Mouse (Mus musculus) MEL (cell line): ENCODE data around the gene Wdr91. TPM values are rescaled to one million over a fixed set of nuclear protein-coding genes. Genes with fewer than 3 reads are reported as not detected.

ENCODE experiments used
- DNase-seq: peaks from one replicate; pipeline ENCODE4 v3.0.0; 2011; ENCODE audit warnings: low read depth, low spot score
- H3K27ac ChIP-seq: 2 replicates; pipeline ENCODE4 v1.5.1; 2012; ENCODE audit warnings: low read depth, mild to moderate bottlenecking, control low read depth, low read length, moderate library complexity; ENCODE audit not compliant: control insufficient read depth
- H3K27me3 ChIP-seq, 2 experiments: fragments of 150-350 bp in 1 of 2; sonication (generic) in 1 of 2; 2 replicates each; pipeline ENCODE4 v1.6.1; 2012; ENCODE audit warnings: low read length in 2 of 2, mild to moderate bottlenecking in 2 of 2, improper control_type of control experiment in 1 of 2, moderate library complexity in 1 of 2; ENCODE audit not compliant: insufficient read depth in 2 of 2, control insufficient read depth in 1 of 2
- H3K36me3 ChIP-seq, 2 experiments: 2 replicates each; pipeline ENCODE4 v1.6.1; 2012 to 2014; ENCODE audit warnings: low read length in 2 of 2, improper control_type of control experiment in 1 of 2, inconsistent platforms in 1 of 2, mild to moderate bottlenecking in 1 of 2; ENCODE audit not compliant: insufficient read depth in 2 of 2, control insufficient read depth in 1 of 2
- H3K4me1 ChIP-seq, 2 experiments: fragments of 150-350 bp in 1 of 2; sonication (generic) in 1 of 2; 2 replicates each; pipeline ENCODE4 v1.6.1; 2012; ENCODE audit warnings: low read length in 2 of 2, improper control_type of control experiment in 1 of 2, mild to moderate bottlenecking in 1 of 2; ENCODE audit not compliant: insufficient read depth in 2 of 2, control insufficient read depth in 1 of 2
- H3K4me3 ChIP-seq, 2 experiments: fragments of 150-350 bp in 1 of 2; sonication (generic) in 1 of 2; 2 replicates each; pipeline ENCODE4 v1.5.1; 2012; ENCODE audit warnings: low read depth in 2 of 2, low read length in 2 of 2, mild to moderate bottlenecking in 2 of 2, moderate library complexity in 2 of 2, control low read depth in 1 of 2, improper control_type of control experiment in 1 of 2; ENCODE audit not compliant: control insufficient read depth in 1 of 2, insufficient read depth in 1 of 2
- H3K79me2 ChIP-seq: 2 replicates; pipeline ENCODE4 v1.6.1; 2012; ENCODE audit warnings: mild to moderate bottlenecking, low read length, moderate library complexity; ENCODE audit not compliant: control insufficient read depth, poor library complexity, insufficient read depth
- H3K9ac ChIP-seq: 2 replicates; pipeline ENCODE4 v1.6.1; 2012; ENCODE audit warnings: low read depth, mild to moderate bottlenecking, control low read depth, low read length, moderate library complexity; ENCODE audit not compliant: control insufficient read depth, poor library complexity, severe bottlenecking
- H3K9me3 ChIP-seq: fragments of 150-350 bp; sonication (generic); replicated peaks from 2 replicates; pipeline ENCODE4 v1.6.1; 2012; ENCODE audit warnings: mild to moderate bottlenecking, low read length, improper control_type of control experiment, moderate library complexity; ENCODE audit not compliant: insufficient read depth
- CHD1 ChIP-seq: IDR thresholded peaks from 2 replicates; pipeline ENCODE4 v1.6.1; 2012; ENCODE audit warnings: low read depth, mild to moderate bottlenecking, inconsistent platforms, low read length, improper control_type of control experiment
- CTCF ChIP-seq, 3 experiments: IDR thresholded peaks in 2 of 3; conservative IDR thresholded peaks in 1 of 3; 2 replicates each; pipeline ENCODE4 v1.5.1; 2011 to 2012; ENCODE audit warnings: low read length in 3 of 3, low read depth in 2 of 3, mild to moderate bottlenecking in 2 of 3, improper control_type of control experiment in 1 of 3, inconsistent platforms in 1 of 3, mixed read lengths in 1 of 3, moderate library complexity in 1 of 3; ENCODE audit not compliant: control insufficient read depth in 1 of 3, insufficient read depth in 1 of 3, poor library complexity in 1 of 3, severe bottlenecking in 1 of 3
- E2F4 ChIP-seq: IDR thresholded peaks from 2 replicates; pipeline ENCODE4 v1.6.1; 2011; ENCODE audit warnings: low read depth, low read length, improper control_type of control experiment, borderline replicate concordance
- EP300 ChIP-seq, 2 experiments: IDR thresholded peaks; 2 replicates each; pipeline ENCODE4 v1.6.1; 2011; ENCODE audit warnings: improper control_type of control experiment in 2 of 2, low read length in 2 of 2, low read depth in 1 of 2, mild to moderate bottlenecking in 1 of 2
- ETS1 ChIP-seq: IDR thresholded peaks from 2 replicates; pipeline ENCODE4 v1.6.1; 2012; ENCODE audit warnings: low read depth, mild to moderate bottlenecking, inconsistent platforms, low read length, improper control_type of control experiment, moderate library complexity
- GABPA ChIP-seq: IDR thresholded peaks from 2 replicates; pipeline ENCODE4 v1.6.1; 2012; ENCODE audit warnings: low read depth, mild to moderate bottlenecking, inconsistent platforms, low read length, improper control_type of control experiment, moderate library complexity
- GATA1 ChIP-seq: IDR thresholded peaks from 2 replicates; pipeline ENCODE4 v1.6.1; 2011; ENCODE audit warnings: low read depth, low read length, improper control_type of control experiment
- HCFC1 ChIP-seq: IDR thresholded peaks from 2 replicates; pipeline ENCODE4 v1.6.1; 2012; ENCODE audit warnings: low read depth, mild to moderate bottlenecking, inconsistent platforms, low read length, improper control_type of control experiment, moderate library complexity
- JUND ChIP-seq: IDR thresholded peaks from 2 replicates; pipeline ENCODE4 v1.6.1; 2011; ENCODE audit warnings: low read depth, mild to moderate bottlenecking, improper control_type of control experiment, low read length
- KAT2A ChIP-seq: conservative IDR thresholded peaks from 2 replicates; pipeline ENCODE4 v1.6.1; 2012; ENCODE audit warnings: low read depth, low read length, improper control_type of control experiment, inconsistent platforms
- MAFK ChIP-seq: IDR thresholded peaks from 2 replicates; pipeline ENCODE4 v1.6.1; 2011; ENCODE audit warnings: low read depth, mild to moderate bottlenecking, low read length, improper control_type of control experiment, borderline replicate concordance
- MXI1 ChIP-seq: IDR thresholded peaks from 2 replicates; pipeline ENCODE4 v1.6.1; 2011; ENCODE audit warnings: mild to moderate bottlenecking, low read depth, low read length, improper control_type of control experiment
- NELFE ChIP-seq: IDR thresholded peaks from 2 replicates; pipeline ENCODE4 v1.6.1; 2011; ENCODE audit warnings: low read depth, low read length, improper control_type of control experiment
- NRF1 ChIP-seq: IDR thresholded peaks from 2 replicates; pipeline ENCODE4 v1.6.1; 2014; ENCODE audit warnings: low read depth, mild to moderate bottlenecking, inconsistent platforms, low read length, improper control_type of control experiment, moderate library complexity; ENCODE audit not compliant: poor library complexity, insufficient read depth, severe bottlenecking
- POLR2AphosphoS2 ChIP-seq: IDR thresholded peaks from 2 replicates; pipeline ENCODE4 v1.6.1; 2011; ENCODE audit warnings: low read length, improper control_type of control experiment
- RAD21 ChIP-seq: IDR thresholded peaks from 2 replicates; pipeline ENCODE4 v1.6.1; 2011; ENCODE audit warnings: mild to moderate bottlenecking, low read depth, low read length, improper control_type of control experiment
- RCOR1 ChIP-seq: IDR thresholded peaks from 2 replicates; pipeline ENCODE4 v1.6.1; 2012; ENCODE audit warnings: low read depth, mild to moderate bottlenecking, inconsistent platforms, low read length, improper control_type of control experiment
- SMC3 ChIP-seq: IDR thresholded peaks from 2 replicates; pipeline ENCODE4 v1.6.1; 2011; ENCODE audit warnings: low read depth, low read length, improper control_type of control experiment
- TAL1 ChIP-seq: IDR thresholded peaks from 2 replicates; pipeline ENCODE4 v1.6.1; 2012; ENCODE audit warnings: mild to moderate bottlenecking, inconsistent platforms, low read length, moderate library complexity, mixed read lengths
- TBP ChIP-seq: IDR thresholded peaks from 2 replicates; pipeline ENCODE4 v1.8.0; 2011; ENCODE audit warnings: low read depth, low read length, improper control_type of control experiment
- TCF12 ChIP-seq: IDR thresholded peaks from 2 replicates; pipeline ENCODE4 v1.6.1; 2014; ENCODE audit warnings: low read depth, mild to moderate bottlenecking, inconsistent platforms, low read length, improper control_type of control experiment, moderate library complexity
- UBTF ChIP-seq: IDR thresholded peaks from 2 replicates; pipeline ENCODE4 v1.6.1; 2012; ENCODE audit warnings: low read depth, mild to moderate bottlenecking, inconsistent platforms, low read length, improper control_type of control experiment, moderate library complexity, borderline replicate concordance; ENCODE audit not compliant: insufficient read depth
- USF1 ChIP-seq: IDR thresholded peaks from 2 replicates; pipeline ENCODE4 v1.6.1; 2014; ENCODE audit warnings: low read depth, mild to moderate bottlenecking, inconsistent platforms, low read length, improper control_type of control experiment, moderate library complexity
- USF2 ChIP-seq, 2 experiments: IDR thresholded peaks; 2 replicates each; pipeline ENCODE4 v1.6.1; 2011 to 2012; ENCODE audit warnings: improper control_type of control experiment in 2 of 2, low read length in 2 of 2, borderline replicate concordance in 1 of 2, inconsistent platforms in 1 of 2, low read depth in 1 of 2, mild to moderate bottlenecking in 1 of 2; ENCODE audit not compliant: insufficient read depth in 1 of 2
- ZC3H11A ChIP-seq: IDR thresholded peaks from 2 replicates; pipeline ENCODE4 v1.6.1; 2012; ENCODE audit warnings: low read depth, mild to moderate bottlenecking, inconsistent platforms, low read length, improper control_type of control experiment
- ZMIZ1 ChIP-seq: IDR thresholded peaks from 2 replicates; pipeline ENCODE4 v1.6.1; 2012; ENCODE audit warnings: low read depth, mild to moderate bottlenecking, inconsistent platforms, low read length, improper control_type of control experiment, moderate library complexity
- ZNF384 ChIP-seq: IDR thresholded peaks from 2 replicates; pipeline ENCODE4 v1.6.1; 2012; ENCODE audit warnings: low read depth, mild to moderate bottlenecking, inconsistent platforms, low read length, improper control_type of control experiment
- polyA plus RNA-seq, 2 experiments: library from polyadenylated mRNA; stranded (reverse) in 1 of 2; unstranded in 1 of 2; fragments of >175 nt in 1 of 2; fragments of >200 nt in 1 of 2; gene quantifications; 2 replicates each; pipeline versions ENCODE4 v1.2.1 to v1.2.4; 2012; ENCODE audit warnings: low replicate concordance in 2 of 2, low read depth in 1 of 2; ENCODE audit not compliant: insufficient read length in 2 of 2, insufficient read depth in 1 of 2, missing spikeins in 1 of 2
- total RNA-seq: library from RNA; depleted of rRNA; stranded (reverse); fragments of 300-350 nt; gene quantifications from 2 replicates; pipeline ENCODE4 v1.2.3, GENCODE M21; 2012

The Wdr91 gene
- total and polyA plus RNA-seq, 3 experiments, result 11.7 to 24.1 TPM; not detected in 1

GRCm38 (mm10) chr6:34865711-34866593 lies 44.7 kb downstream of the Wdr91 start (continued):
- TF ChIP-seq USF1 (0 out of 2 replicates have a peak, but pooled peaks have one; percentile 3), TBP (0 out of 2 replicates have a peak, but pooled peaks have one; percentile 20), RCOR1 (no peak)

- H3K27me3 ChIP-seq, result no peaks in the 10 kb centered on the region
- peak overlapping the region; percentile 59; the same call in 1 of the 2 replicates for H3K27ac ChIP-seq
- peaks cover 12 to 49% of the 10 kb centered on the region in 2 experiments for H3K4me1 ChIP-seq
Observed at GRCm38 (mm10) chr6:34865213-34865612, 45.5 kb downstream of the Wdr91 start.

GRCm38 (mm10) chr6:34863786-34864514 lies 46.7 kb downstream of the Wdr91 start:
- H3K27me3 ChIP-seq, result no peaks in the 10 kb centered on the region
- peaks cover 0 to 32% of the 10 kb centered on the region in 2 experiments; a peak in 2 of 4 replicates for H3K36me3 ChIP-seq
- peaks cover 10 to 40% of the 10 kb centered on the region in 2 experiments for H3K4me1 ChIP-seq
- H3K79me2 ChIP-seq, result peaks cover 3% of the 10 kb centered on the region; the same call in 1 of the 2 replicates
- H3K4me3 ChIP-seq, result peak overlapping the region; percentile 35 to 81
- no peaks in the 10 kb centered on the region for H3K9me3 ChIP-seq
- peak; percentile 52 for DNase-seq
- H3K27ac ChIP-seq, result peak overlapping the region; percentile 45
- H3K9ac ChIP-seq, result peak overlapping the region; percentile 83
- TF ChIP-seq RCOR1 (no peak), NELFE (no peak), USF2 (IDR thresholded peaks at IDR 0.05; ENCODE audit: borderline replicate concordance in 1 of 2, insufficient read depth in 1 of 2, low read depth in 1 of 2, low read length in 2 of 2) (no peak), NRF1 (no peak), MAFK (no peak), EP300 (IDR thresholded peaks at IDR 0.05; ENCODE audit: low read depth in 1 of 2, low read length in 2 of 2) (0 out of 4 replicates have a peak, but pooled peaks of 1 of the 2 experiments have one; percentile 23), TCF12 (0 out of 2 replicates have a peak, but pooled peaks have one; percentile 3), GATA1 (no peak), USF1 (no peak), KAT2A (no peak), MXI1 (0 out of 2 replicates have a peak, but pooled peaks have one; percentile 18), ZNF384 (peak; percentile 84), ZC3H11A (no peak), HCFC1 (no peak), ETS1 (peak; percentile 66; the same call in 1 of the 2 replicates), UBTF (no peak)

More at GRCm38 (mm10) chr6:34865213-34865612, 45.5 kb downstream of the Wdr91 start:
- Histone ChIP-seq H3K79me2 (peaks cover 3% of the 10 kb centered on the region; the same call in 1 of the 2 replicates), H3K4me3 (no peak overlapping the region), H3K9ac (no peak overlapping the region), H3K9me3 (no peaks in the 10 kb centered on the region), H3K36me3 (peaks cover 0 to 41% of the 10 kb centered on the region in 2 experiments; a peak in 2 of 4 replicates)
- no peak for TF ChIP-seq CTCF (IDR thresholded peaks at IDR 0.05 in 2 of 3, conservative IDR thresholded peaks at IDR 0.05 in 1 of 3; ENCODE audit: control insufficient read depth in 1 of 3, insufficient read depth in 1 of 3, low read depth in 2 of 3, low read length in 3 of 3, poor library complexity in 1 of 3, severe bottlenecking in 1 of 3)
- no peak for TF ChIP-seq MAFK
- TF ChIP-seq TCF12, result no peak
- TF ChIP-seq GABPA, result no peak
- TF ChIP-seq TAL1, result no peak
- TF ChIP-seq ZMIZ1, result no peak
- no peak for TF ChIP-seq NELFE
- no peak for TF ChIP-seq CHD1
- TF ChIP-seq USF1, result no peak
- no peak for TF ChIP-seq RAD21
- TF ChIP-seq EP300 (IDR thresholded peaks at IDR 0.05; ENCODE audit: low read depth in 1 of 2, low read length in 2 of 2), result no peak
- no peak for TF ChIP-seq ZC3H11A
- TF ChIP-seq ZNF384, result no peak
- no peak for TF ChIP-seq SMC3
- no peak for TF ChIP-seq POLR2AphosphoS2
- no peak for TF ChIP-seq E2F4
- no peak for TF ChIP-seq RCOR1
- TF ChIP-seq JUND, result no peak
- no peak for TF ChIP-seq GATA1
- DNase-seq, result no peak
